Mouse (Mus musculus): ENCODE measurements around the gene Ermap. TPM values are rescaled to one million over a fixed set of nuclear protein-coding genes. Genes with fewer than 3 reads are reported as not detected.

Gene Ermap
- total RNA-seq, 4 experiments from 2014 or later: 0.53 to 0.98 (median 0.78) TPM

DNA sequence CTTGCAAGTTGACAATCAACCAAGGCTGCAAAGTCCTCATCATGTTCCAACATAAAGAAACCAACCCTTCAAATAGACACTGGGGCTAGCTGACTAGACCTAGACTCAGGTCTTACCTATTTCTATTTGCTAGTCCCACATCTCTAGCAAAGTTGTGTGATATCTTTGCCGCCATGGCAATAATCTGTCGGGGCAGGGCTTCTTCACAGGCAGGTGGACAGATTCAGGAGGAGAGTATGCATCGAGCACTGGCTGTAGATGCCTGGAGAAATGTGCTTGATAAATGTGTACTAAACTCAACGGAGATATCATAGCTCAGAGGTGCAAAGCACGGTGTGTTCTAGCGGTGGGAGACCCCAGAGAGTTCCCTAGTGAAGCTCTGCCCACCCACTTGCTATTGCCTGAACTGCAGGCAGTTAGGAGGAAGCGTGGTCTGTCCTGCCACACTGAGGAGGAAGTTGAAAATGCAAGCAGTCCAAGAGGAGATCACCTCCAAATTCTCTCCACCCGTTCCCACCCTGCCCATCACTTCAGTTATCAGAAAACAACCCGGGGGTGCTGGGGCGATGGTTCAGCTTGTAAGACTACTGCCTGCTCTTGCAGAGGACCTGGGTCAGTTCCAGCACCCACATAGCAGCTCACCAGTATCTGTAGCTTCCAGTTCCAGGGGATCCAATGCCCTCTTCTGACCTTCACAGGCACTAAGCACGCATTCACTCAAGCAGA, 1.6 kb downstream of the Ermap start:
- no peak for DNase-seq (ENCODE audit: low spot score in 2 of 2)

DNA sequence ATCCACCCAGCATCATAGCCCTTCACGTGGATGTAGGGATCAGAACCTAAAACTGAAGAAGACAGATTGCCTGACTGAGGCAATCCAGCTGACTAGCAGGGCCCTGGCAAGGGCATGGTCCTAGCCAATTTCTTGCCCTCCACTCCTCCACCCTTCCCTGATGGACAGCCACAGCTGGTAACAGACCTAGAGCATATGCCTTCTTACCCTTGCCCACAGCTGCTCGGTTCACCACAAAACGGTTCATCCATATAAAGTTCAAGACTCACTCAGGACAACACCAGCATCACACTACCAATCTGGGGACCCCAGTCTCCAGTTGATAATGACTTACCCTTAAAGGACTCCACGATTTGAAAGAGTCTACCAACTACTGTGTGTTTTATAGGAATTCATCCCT, 4.0 kb downstream of the Ermap start:
- DNase-seq (ENCODE audit: low spot score in 2 of 2): no peak

DNA sequence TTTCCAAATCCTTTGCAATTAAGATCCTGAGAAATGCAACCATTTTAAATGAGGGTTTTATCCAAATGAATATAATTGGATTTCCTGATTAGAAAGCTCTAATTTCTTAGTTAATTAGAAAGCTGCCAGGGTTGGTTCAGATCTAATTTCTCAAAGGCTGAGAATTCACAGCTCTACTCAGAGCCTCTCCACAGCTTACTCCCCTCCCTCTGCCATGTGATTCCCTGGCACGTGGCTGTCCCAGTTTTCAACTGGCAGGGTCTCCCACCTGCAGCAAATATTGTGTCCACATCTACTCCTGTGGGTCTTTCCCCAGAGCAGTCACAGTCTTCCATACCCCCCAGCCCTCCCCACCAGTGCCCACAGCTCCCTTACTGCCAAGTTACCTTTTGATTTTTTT, 6.3 kb downstream of the Ermap start:
- DNase-seq (ENCODE audit: low spot score in 2 of 2): no peak

- no peak for DNase-seq (ENCODE audit: low spot score in 2 of 2)
These were observed 8.4 kb downstream of the Ermap start for GRCm38 (mm10) chr4:119181456-119181855.

DNA sequence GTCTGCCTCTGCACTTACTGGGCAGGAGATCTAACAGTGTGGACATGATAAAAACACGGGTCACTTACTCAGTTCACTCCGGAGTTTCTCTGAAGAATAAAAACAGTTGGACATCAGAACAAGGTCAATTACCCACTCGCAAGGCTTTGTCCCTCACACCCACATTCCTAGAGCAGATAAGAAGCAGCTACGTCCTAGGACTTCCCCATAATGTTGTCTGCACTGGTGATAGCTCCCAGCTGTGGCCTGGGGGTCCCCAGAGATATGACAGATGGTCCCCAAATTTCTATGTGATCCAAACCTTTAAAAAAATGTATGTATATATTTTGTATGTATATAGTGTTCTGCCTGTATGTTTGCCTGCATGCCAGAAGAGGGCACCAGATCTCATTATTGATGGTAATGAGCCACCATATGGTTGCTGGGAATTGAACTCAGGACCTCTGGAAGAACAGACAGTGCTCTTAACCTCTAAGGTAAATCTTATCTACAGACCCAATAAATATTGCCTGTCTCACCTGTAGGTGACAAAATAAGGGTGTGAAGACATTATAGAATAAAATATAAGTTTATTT, 9.6 kb downstream of the Ermap start:
- no peak for DNase-seq (ENCODE audit: low spot score in 2 of 2)

DNA sequence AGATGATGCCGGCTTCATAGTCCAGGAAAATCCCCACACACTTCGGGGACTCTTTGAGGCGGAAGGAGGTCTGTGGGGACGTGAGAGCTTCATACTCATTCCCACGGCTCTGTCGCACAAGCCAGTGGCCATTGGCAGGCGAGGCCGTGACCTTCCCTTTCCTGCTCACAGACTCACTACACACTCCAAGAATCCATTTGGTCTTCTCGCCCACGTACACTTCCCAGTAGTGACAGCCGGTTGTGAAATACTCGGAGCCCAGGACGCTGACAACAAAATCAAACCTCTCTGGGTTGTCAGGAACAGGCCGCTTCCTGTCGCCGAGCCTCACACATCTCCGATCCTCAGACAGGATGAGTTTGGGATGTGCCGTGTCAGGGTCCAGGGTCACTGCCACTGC, 11.5 kb downstream of the Ermap start:
- DNase-seq (ENCODE audit: low spot score in 2 of 2): no peak

- no peak for DNase-seq (ENCODE audit: low spot score in 2 of 2)
These were observed 12.1 kb downstream of the Ermap start for GRCm38 (mm10) chr4:119177702-119178101.

- peak; percentile 76 to 97 for DNase-seq (ENCODE audit: low spot score in 2 of 2)
These were observed 15.9 kb downstream of the Ermap start, which contains the start of gene Zfp691 for GRCm38 (mm10) chr4:119173851-119174453. Gene Zfp691, minus strand, starts transcription at chr4:119174195.

DNA sequence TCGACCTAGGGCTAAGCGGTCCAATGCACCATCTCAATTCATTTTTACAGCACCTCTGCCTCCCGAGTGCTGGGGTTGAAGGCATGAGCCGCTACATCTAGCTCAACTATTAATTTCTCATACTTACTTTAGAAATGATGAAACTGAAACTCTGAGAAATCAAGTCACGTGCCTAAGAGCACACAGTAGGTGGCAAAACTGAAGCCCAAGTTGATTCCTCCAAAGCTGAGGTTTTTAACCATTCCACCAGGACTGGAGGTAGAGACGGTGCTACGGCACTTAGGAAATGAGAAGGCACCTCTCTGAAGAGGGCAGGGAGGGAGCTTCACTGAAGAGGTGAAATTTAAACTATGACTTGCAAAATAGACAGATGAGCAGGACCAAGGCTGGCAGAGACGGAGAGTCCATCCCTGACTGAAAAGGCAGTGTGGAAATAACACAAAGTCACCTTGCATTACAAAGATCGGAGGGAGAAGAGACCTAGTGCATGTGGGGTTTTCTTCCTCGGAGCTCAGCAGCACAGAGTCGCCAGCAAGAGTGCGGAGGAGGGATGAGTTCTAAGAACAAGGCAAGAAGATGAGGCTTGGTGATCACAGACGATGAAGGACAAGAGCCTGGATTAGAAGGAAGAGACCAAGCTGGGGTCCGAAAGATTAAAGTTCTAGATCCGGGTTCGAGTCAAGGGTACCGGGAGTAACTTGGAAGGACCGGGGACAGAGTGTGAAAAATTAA, 16.7 kb downstream of the Ermap start:
- DNase-seq (ENCODE audit: low spot score in 2 of 2): no peak

GRCm38 (mm10) chr4:119167663-119168062, 22.1 kb downstream of the Ermap start:
- peak; percentile 67 to 71 for DNase-seq (ENCODE audit: low spot score in 2 of 2)

GRCm38 (mm10) chr4:119167068-119167467, 22.7 kb downstream of the Ermap start:
- DNase-seq (ENCODE audit: low spot score in 2 of 2): no peak

DNA sequence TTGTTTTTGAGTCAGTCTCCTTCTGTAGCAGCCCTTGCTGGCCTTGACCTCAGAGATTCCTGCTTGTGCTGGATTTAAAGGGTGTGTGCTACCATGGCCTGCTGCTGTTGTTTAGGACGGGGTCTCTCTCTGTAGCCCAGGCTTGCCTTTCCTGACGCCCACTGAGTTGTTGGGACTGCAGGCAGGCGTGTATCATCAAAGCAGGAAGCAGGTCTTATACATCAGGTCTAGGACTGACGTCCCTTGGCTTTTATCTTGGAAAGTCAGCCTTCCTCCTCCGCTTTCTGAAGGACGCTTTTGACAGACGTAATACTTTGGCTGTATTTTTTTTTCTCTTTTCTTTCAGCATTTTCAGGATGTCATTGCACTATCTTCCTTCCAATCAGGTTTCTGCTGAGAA, 23.9 kb downstream of the Ermap start:
- no peak for DNase-seq (ENCODE audit: low spot score in 2 of 2)

GRCm38 (mm10) chr4:119162990-119163389, 26.8 kb downstream of the Ermap start:
- DNase-seq (ENCODE audit: low spot score in 2 of 2): no peak

DNA sequence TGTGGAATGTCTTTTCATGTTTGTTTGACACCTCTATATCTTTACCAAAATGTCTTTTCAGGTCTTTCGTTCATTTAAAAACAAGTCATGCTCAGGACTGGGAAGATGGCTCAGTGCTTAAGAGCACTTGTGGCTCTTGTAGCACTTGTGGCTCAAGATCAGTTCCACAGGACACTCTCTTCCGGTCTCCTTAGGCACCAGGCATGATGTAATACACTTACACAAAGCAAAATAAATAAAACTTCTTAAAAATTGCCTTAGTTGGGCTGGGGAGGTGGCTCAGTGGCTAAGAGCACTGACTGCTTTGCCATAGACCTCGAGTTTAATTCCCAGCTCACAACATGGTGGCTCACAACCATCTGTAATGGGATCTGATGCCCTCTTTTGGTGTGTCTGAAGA, 28.5 kb downstream of the Ermap start:
- DNase-seq (ENCODE audit: low spot score in 2 of 2): no peak

- no peak for DNase-seq (ENCODE audit: low spot score in 2 of 2)
These were observed 31.9 kb downstream of the Ermap start for GRCm38 (mm10) chr4:119157891-119158290.

DNA sequence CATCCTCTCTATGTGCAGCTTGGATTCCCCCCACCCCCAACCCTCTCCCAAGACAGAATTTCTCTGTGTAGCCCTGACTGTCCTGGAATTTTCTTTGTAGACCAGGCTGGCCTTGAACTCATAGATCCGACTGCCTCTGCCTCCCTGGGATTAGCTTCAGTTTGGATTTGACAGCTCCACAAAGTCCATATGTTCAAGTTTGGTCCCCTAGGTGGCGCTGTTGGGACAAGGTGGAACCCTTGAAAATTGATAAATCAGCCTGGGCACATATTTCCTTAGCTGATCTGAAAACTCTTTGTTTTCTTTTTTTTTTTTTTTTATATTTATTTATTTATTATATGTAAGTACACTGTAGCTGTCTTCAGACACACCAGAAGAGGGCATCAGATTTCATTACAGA, 32.6 kb downstream of the Ermap start:
- no peak for DNase-seq (ENCODE audit: low spot score in 2 of 2)

DNA sequence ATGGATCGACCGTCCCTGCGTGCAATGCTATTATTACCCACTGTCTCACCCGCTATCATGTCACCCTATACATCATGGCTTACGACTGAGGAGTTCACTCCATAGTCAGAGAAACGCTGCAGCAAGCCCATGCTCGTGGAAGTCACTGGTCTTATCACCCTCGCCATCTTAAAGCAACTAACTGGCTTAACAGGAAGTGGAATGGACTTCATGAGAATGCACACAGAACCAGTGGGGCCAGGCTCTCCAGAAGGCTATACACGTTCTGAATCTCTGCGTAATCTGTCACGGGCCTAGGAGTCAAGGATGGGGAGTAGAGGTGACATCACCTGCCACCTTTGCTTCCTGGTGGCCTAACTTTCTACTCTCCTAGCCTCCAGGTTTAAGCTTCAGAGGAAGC, 41.1 kb downstream of the Ermap start:
- DNase-seq (ENCODE audit: low spot score in 2 of 2): no peak

DNA sequence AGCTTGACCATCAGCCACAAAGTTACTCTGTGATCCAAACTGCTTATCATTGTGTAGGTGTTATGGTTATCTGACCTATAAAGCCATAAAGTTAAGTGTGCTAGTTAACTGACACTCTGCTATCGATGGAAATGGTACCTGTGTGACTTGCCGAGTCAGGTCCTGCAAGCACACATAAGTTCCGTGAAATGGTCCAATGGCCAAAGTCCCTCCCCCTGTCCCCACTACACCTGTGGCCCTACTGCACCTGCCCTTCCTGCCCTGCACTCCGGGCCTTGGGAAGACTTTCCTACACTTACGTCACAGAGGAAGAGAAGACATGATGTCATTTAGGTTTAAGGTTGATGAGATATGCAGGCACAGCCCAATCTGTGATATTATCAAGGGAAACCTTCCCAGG, 42.5 kb downstream of the Ermap start:
- DNase-seq (ENCODE audit: low spot score in 2 of 2): no peak

DNA sequence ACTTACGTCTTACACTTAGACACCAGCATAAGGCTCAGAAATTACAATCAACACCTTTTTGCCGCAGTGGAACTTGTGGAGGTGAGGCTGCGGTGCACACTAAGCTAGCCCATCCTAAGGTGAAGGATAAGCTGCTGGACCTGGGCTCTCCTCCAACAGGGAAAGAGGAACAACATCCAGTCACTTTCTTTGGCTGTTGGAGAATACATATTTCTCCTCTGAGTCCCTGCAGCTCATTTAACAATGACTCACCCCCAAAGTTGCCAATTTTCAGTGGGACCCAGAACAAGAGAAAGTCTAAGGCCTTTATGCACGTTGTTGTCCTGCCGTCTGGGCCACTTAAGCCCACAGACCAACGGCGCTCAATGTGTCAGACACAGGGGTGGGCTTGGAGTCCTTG, 43.0 kb downstream of the Ermap start:
- DNase-seq (ENCODE audit: low spot score in 2 of 2): no peak

- no peak for DNase-seq (ENCODE audit: low spot score in 2 of 2)
These were observed 47.5 kb downstream of the Ermap start for GRCm38 (mm10) chr4:119142230-119142871.

DNA sequence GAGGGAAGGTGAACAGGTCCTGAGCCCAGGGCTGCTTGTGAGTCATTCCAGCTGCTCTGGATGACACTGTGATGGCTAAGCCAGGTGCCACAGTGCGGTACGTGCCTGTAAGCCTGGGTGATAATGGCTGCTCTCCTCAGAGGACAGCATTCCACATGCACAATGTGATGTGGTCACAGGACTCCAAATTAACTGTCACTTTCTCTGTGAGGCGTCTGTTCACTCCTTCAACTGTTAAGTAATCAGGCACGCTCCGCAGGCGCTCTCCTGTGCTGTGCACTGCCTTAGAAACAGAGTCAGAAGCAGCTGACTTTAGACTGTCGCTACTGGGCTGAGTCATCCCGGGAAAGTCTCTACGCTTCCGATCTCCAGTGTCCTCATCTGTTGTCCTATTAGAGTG, 48.6 kb downstream of the Ermap start:
- DNase-seq (ENCODE audit: low spot score in 2 of 2): no peak

GRCm38 (mm10) chr4:119140126-119140525, 49.7 kb downstream of the Ermap start:
- DNase-seq (ENCODE audit: low spot score in 2 of 2): no peak

Data from left cerebral cortex, adult 8-10 months (tissue).